Mouse (Mus musculus) spleen, postnatal 0 days (tissue): ENCODE results near the gene Ccdc58. TPM values are rescaled to one million over a fixed set of nuclear protein-coding genes. Genes with fewer than 3 reads are reported as not detected.

Experiments used
- polyA plus RNA-seq: library from polyadenylated mRNA; unstranded; fragments of >200 nt; fragmentation: Nextera tagmentation; extraction: Ambion mirVana; gene quantifications from 2 replicates; pipeline ENCODE4 v1.2.1, GENCODE M21; 2015

Ccdc58 gene
- polyA plus RNA-seq = 42.3 and 45.4 TPM in 2 replicates

DNA sequence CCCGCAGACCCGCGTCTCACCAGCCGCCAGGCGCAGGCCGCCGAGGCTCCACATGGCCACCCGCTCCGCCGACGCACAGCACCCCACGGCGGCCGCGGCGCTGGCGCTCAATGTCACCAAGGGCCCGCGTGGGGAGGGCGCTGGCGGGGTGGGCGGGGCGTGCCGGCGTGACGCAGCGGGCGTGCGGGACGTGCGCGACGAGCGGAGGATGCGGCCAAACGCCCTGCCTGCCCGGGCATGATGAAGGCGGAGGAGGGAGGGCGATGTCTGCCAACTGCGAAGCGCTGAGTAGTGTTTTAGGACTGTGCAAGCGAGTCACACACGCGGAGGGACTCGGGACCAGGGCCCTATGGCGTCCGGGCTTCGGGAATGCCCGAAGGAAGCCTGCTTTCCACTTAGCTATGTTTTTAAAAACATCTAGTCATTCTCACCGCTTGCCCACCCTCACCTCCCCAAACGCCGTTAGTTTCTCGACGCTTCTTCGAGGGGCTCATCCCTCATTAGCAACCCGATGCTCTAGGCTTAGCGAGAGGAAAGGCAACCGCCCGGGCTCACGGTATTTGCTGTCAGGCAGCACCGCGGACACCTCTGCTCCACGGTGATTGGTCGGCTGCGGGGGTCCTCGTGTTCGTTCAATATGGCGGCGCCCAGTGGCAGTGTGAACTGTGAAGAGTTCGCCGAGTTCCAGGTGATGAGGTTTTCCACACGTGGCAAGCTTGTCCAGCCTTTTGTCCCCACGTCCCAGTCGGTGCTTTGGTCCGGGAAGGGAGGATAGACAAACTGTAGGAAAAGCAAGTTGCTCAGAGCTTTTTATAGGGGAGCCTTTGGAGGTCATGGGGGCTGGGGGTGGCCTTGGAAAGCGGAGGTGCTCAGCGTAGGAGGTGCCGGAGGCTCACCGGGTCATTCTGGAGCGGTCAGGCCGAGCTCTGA, at the start of gene Ccdc58, which contains the start of gene Fam162a:
TSS of gene Ccdc58 (plus strand) at position 236 of the 930 bp plus-strand sequence.
TSS of gene Fam162a (minus strand) at position 145 of the 930 bp plus-strand sequence.

GRCm38 (mm10) chr16:36040640-36041624, 30.6 kb upstream of the Ccdc58 start, which contains the start of gene Wdr5b:
Gene Wdr5b (plus strand): TSS chr16:36041190.

DNA sequence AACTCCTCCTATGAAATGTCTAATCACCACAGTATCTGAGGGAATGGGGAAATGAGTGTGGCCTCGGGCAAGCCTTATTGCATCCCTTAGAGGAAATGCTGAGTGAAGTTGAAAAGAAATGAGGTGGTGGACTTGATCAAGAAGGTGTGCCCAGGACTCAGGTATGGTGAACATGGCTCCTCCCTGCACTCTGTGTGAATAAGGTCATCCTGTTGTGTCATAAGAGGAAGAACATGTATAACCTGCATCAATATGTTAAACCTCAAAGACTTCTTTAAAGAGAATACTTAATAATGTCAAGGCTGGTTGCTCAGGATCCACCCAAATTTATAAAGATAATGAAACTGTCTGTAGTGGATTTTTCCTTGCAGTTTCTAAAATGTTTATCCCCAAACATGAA, 59.7 kb downstream of the Ccdc58 start, which contains the start of gene Csta1:
TSS of gene Csta1 (minus strand) at position 101 of the 400 bp plus-strand sequence.

Other genes starting within 250 kb of the Ccdc58 start
- gene Parp14, start 200.1 kb upstream of the Ccdc58 start, polyA plus RNA-seq = 4.6 and 6.9 TPM in 2 replicates
- gene Parp9, start 133.2 kb upstream of the Ccdc58 start, polyA plus RNA-seq = 15.9 and 18.4 TPM in 2 replicates
- 6.4 and 7.8 TPM in 2 replicates for gene Dtx3l, start 132.5 kb upstream of the Ccdc58 start, polyA plus RNA-seq
- gene Kpna1, start 92.9 kb upstream of the Ccdc58 start, polyA plus RNA-seq = 24.0 and 24.6 TPM in 2 replicates
- gene Wdr5b, start 30.5 kb upstream of the Ccdc58 start, polyA plus RNA-seq = 4.4 and 4.8 TPM in 2 replicates
- 156 and 159 TPM in 2 replicates for gene Fam162a, start 91 bp upstream of the Ccdc58 start, polyA plus RNA-seq
- gene Csta1, start 59.6 kb downstream of the Ccdc58 start, polyA plus RNA-seq = 0.08 and 0.23 TPM in 2 replicates
- gene Stfa2l1, start 85.1 kb downstream of the Ccdc58 start, polyA plus RNA-seq = 634 and 837 TPM in 2 replicates
- 1,313 and 1,703 TPM in 2 replicates for gene Gm5483, start 112.5 kb downstream of the Ccdc58 start, polyA plus RNA-seq
- gene Gm5416, start 138.7 kb downstream of the Ccdc58 start, polyA plus RNA-seq = 55.9 and 65.7 TPM in 2 replicates
- gene 2010005H15Rik, start 149.8 kb downstream of the Ccdc58 start, polyA plus RNA-seq = 394 and 475 TPM in 2 replicates
- 2,161 and 2,883 TPM in 2 replicates for gene Stfa1, start 205.3 kb downstream of the Ccdc58 start, polyA plus RNA-seq